Mouse (Mus musculus) neural tube, embryonic 14.5 days (tissue): ENCODE measurements around the gene Slfn2. TPM values are rescaled to one million over a fixed set of nuclear protein-coding genes. Genes with fewer than 3 reads are reported as not detected.

ENCODE experiments used
- ATAC-seq: fragments of 200-750 bp; cut with Nextera tagmentation; 2 replicates; pipeline ENCODE4 v1.8.0; 2017; ENCODE audit warnings: low read depth, mild to moderate bottlenecking, moderate TSS enrichment, moderate library complexity
- H3K27ac ChIP-seq: fragments of 300-500 bp; sonication (generic); 2 replicates; pipeline ENCODE4 v1.5.1; 2014; ENCODE audit warnings: low read depth, mild to moderate bottlenecking, control low read depth, low read length, moderate library complexity, mixed read lengths
- H3K27me3 ChIP-seq: fragments of 300-500 bp; sonication (generic); 2 replicates; pipeline ENCODE4 v1.6.1; 2014; ENCODE audit warnings: low read length; ENCODE audit not compliant: control insufficient read depth, insufficient read depth
- H3K36me3 ChIP-seq: fragments of 300-500 bp; sonication (generic); 2 replicates; pipeline ENCODE4 v1.6.1; 2014; ENCODE audit warnings: low read length, mixed read lengths; ENCODE audit not compliant: control insufficient read depth, insufficient read depth
- H3K4me1 ChIP-seq: fragments of 300-500 bp; sonication (generic); 2 replicates; pipeline ENCODE4 v1.6.1; 2014; ENCODE audit warnings: low read length; ENCODE audit not compliant: control insufficient read depth, insufficient read depth
- H3K4me2 ChIP-seq: fragments of 300-500 bp; sonication (generic); 2 replicates; pipeline ENCODE4 v1.6.1; 2014; ENCODE audit warnings: mild to moderate bottlenecking, low read depth, low read length, control low read depth
- H3K4me3 ChIP-seq: fragments of 300-500 bp; sonication (generic); 2 replicates; pipeline ENCODE4 v1.5.1; 2014; ENCODE audit warnings: low read depth, low read length, control low read depth, mixed read lengths
- H3K9ac ChIP-seq: fragments of 300-500 bp; sonication (generic); replicated peaks from 2 replicates; pipeline ENCODE4 v1.6.1; 2014; ENCODE audit warnings: low read depth, mild to moderate bottlenecking, control low read depth, low read length, mixed read lengths
- H3K9me3 ChIP-seq: fragments of 300-500 bp; sonication (generic); 2 replicates; pipeline ENCODE4 v1.6.1; 2016; ENCODE audit warnings: low read length; ENCODE audit not compliant: control insufficient read depth
- WGBS: fragments of 180-500 bp; shearing (Covaris S2); extraction: QIAGEN DNeasy Blood & Tissue Kit; methylation state at CpG from one replicate; pipeline ENCODE4 v1.1.7; 2014; 5-methylcytosine and 5-hydroxymethylcytosine counted together
- polyA plus RNA-seq: library from polyadenylated mRNA; unstranded; fragments of >200 nt; fragmentation: Nextera tagmentation; extraction: Ambion mirVana; gene quantifications from 2 replicates; pipeline ENCODE4 v1.2.1, GENCODE M21; 2014

Slfn2 gene
- polyA plus RNA-seq, 1 experiment from 2014 or later: 0.24 TPM

DNA sequence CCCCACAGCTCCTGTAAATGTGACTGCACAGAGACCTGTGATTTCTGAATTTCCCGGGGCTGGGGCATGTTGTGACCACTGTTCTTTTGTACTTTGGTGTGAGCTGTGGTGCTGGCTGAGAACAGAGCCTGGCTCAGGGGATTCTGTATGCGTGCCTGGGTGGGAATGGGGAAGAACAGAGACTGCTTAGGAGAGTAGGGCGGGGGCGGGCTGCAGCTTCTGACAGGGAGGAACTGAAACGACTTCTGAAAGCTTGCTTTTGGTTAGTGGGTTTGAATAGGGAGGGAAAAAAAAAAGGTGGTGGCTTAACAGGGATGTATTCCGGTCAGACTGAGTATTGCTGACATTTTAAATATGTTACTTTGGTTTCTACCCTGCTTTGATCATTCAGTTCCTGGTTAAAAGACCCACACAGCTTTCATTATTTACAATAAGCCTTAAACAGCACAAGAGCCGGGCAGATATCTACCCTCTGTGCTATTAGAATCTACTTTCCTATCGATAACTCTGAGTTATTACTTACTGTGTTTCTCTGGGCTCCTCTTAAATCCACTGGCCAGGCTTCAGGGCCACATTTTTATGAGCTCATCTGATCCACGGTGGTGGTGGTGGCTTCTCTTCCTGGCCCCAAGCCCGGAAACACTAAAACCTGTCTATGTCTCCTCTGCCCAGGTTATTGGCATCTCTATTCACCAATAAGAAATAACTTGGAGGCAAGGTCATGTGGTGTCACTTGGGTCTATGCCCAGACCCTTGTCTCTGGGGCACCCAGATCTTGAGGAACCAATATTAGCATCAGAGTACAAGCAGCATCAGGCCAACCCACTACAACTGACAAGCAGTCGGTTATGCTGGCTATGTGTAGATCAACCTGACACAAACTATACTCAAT lies 2.0 kb downstream of the Slfn2 start:
- Histone ChIP-seq H3K27ac (no peak overlapping the region), H3K9me3 (no peaks in the 10 kb centered on the region), H3K4me3 (no peak overlapping the region), H3K4me2 (no peak overlapping the region), H3K4me1 (no peaks in the 10 kb centered on the region), H3K27me3 (no peaks in the 10 kb centered on the region), H3K36me3 (no peaks in the 10 kb centered on the region), H3K9ac (no peak overlapping the region)
- WGBS: 53% methylated on average over 11 of the region's 11 CpGs
- no peak for ATAC-seq

DNA sequence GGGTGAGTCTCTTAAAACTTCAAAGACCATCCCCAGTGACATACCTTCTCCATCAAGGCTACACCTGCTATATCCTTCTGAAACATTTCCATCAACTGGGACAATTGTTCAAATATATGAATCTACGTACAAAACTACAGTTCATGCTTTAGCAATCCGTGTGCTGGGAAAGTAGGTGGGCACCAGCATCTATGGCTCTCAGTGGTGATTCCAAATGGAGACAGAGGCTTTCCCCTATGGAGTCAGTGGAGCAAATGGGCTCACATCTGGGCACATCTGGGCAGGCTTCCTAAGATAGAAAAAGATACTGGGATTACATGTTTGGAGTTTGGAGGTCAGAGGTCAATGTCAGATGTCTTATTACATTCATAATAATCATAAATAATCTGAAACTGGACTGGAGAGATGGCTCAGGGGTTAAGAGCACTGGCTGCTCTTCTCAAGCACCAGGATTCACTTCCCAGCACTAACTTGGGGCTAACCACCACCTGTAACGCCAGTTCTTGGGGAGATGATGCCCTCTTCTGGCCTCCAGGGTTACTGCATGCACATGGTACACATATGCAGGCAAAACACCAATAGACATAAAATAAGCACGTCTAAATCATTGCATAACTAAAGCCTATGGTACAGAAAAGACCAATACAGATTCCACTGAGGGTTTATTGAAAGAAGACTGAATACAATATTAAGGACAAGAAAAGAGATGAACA lies 3.2 kb downstream of the Slfn2 start:
- Histone ChIP-seq H3K9me3 (no peaks in the 10 kb centered on the region), H3K27ac (no peak overlapping the region), H3K4me3 (no peak overlapping the region), H3K36me3 (no peaks in the 10 kb centered on the region), H3K9ac (no peak overlapping the region), H3K27me3 (no peaks in the 10 kb centered on the region), H3K4me2 (no peak overlapping the region), H3K4me1 (no peaks in the 10 kb centered on the region)
- ATAC-seq: no peak
- 80% methylated on average over 4 of the region's 4 CpGs for WGBS

DNA sequence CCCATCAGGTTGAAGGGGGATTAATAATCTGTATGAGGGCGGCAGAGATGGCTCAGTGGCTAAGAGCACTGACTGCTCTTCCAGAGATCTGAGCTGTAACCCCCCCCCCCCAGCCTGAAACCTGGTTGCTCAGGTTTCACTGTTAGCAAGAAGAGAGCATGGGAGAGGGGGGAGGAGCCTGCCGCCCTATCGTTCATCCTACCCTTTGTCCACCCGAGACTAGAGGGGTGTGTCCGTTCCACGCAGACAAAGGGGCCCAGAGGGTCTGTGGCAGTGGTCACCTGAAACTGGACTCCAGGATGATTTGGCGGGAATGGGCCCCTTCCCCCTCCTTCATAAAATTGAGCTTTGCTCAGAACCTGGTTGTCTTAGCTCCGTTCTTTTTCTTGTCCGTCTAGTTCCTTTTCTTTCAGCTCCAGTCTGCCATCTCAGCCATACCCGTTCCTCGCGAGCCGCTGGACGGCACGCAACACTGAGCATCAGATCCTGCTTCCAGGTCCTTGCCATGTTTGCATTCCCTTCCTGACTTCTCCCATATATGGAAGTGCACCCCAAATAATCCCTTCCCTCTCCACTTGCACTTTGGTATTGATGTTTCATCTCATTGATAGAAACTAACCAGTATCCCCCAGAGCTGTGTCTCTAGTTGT lies 5.5 kb downstream of the Slfn2 start:
- no peaks in the 10 kb centered on the region for H3K9me3 ChIP-seq
- H3K4me1 ChIP-seq: no peaks in the 10 kb centered on the region
- H3K4me3 ChIP-seq: no peak overlapping the region
- ATAC-seq: no peak
- no peak overlapping the region for H3K9ac ChIP-seq
- 79% methylated on average over 15 of the region's 15 CpGs for WGBS
- no peaks in the 10 kb centered on the region for H3K36me3 ChIP-seq
- H3K4me2 ChIP-seq: no peak overlapping the region
- no peaks in the 10 kb centered on the region for H3K27me3 ChIP-seq
- H3K27ac ChIP-seq: no peak overlapping the region

DNA sequence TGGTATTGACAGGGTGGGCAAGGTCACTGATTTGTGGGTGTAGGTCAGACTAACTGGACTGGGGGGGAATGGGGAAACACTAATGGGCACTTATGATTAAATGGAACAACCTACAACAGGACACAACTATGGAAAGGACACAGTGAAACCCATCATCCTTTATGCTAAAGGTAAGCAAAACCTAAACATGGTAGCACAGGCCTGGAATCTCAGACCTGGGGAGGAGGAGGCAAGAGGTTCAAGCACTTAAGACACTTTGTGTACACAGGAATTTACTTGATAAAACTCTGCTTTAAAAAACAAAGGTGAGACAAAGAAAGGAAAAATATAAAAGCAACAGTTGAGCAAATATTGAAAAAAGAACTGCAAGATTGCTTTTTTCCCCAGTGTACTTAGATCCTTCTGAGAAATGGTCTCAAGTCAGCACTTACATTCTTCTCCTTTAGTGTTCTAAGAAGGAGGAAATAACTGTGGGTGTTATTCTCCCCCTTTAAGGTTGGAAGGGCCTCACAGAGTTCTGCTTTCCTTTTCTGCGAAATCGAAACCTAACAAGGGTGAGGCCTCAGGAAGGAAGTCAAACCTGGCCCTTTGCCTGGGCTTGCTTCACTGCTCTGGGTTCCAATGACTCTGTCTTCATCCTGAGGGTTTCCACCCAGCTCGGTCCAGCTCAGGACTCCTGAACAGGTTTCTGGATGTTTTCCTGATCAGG lies 13.0 kb downstream of the Slfn2 start:
- no peaks in the 10 kb centered on the region for H3K36me3 ChIP-seq
- 80% methylated on average over 3 of the region's 3 CpGs for WGBS

DNA sequence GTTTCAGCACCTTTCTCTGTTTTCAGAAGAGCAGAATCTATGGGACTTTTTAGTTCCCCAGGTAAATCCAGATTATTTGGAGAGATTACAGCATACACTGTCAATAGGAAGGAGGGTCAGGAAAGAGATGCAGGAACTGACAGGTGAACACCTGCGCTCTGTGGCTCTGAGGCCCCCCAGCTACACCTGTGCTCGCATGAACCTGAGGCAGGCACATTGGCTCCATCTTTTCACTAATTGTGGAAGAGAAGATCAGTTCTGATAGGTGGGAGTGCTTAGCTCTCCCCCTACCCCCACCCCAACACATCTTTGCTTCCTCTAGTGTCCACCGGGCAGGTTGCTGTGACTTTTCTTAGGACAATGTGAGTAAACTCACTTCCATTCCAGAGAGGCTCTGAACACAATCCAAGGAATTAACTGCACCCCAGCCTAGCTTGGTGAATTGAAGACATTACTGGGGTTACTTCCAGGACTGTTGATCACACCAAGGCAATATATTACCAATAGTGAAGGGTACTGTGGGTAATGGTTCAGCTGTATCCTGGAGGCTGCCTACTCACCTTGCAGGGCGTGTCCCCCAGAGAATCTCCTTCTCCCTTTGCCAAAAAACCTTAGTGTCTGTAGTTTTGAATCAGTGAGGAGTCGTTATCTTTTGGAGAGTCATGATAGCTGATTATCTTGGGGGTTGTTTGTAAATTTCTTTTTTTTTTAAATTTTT lies 13.7 kb downstream of the Slfn2 start:
- ATAC-seq: no peak
- Histone ChIP-seq H3K27me3 (no peaks in the 10 kb centered on the region), H3K9ac (no peak overlapping the region), H3K9me3 (no peaks in the 10 kb centered on the region), H3K4me3 (no peak overlapping the region), H3K27ac (no peak overlapping the region), H3K4me2 (no peak overlapping the region), H3K4me1 (no peaks in the 10 kb centered on the region), H3K36me3 (no peaks in the 10 kb centered on the region)
- WGBS: 96% methylated on average over 5 of the region's 5 CpGs

More for the DNA sequence above, 13.0 kb downstream of the Slfn2 start:
- no peaks in the 10 kb centered on the region for H3K9me3 ChIP-seq
- H3K4me2 ChIP-seq: no peak overlapping the region
- no peaks in the 10 kb centered on the region for H3K27me3 ChIP-seq
- no peak overlapping the region for H3K9ac ChIP-seq
- H3K27ac ChIP-seq: no peak overlapping the region
- ATAC-seq: no peak
- H3K4me3 ChIP-seq: no peak overlapping the region
- H3K4me1 ChIP-seq: no peaks in the 10 kb centered on the region

DNA sequence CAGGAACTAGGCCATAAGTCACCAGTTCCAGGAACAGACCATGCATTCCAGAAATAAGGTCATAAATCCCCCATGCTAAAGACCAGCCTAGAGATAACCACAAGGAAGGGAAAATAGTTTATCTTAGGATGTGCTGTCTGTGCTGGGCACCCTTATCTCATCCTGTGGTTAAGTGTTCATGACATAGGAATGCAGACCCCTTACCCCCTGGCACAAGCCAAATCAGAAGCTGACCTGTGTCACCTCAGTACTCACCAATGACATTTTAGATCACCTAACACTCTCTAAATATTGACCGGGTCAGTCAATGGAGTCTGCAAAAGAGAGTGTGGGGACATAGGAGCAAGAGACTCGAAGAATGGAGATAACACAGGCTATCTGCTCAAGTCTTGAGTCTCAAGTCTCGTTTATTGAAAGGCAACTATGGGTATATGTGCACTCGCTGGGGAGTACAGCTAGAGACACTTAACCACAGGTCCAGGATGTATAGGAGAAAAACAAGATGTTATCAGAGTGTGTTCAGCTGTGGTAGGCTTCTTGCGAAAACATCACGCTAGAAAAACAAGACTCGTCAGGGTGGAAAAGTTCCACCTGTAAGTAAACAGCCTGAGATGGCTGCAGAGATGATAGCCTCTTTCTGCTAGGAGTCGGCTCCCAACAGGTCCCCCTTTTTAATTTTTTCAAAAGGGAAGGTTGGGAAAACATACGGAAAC lies 14.7 kb downstream of the Slfn2 start:
- Histone ChIP-seq H3K9ac (no peak overlapping the region), H3K4me3 (no peak overlapping the region), H3K4me1 (no peaks in the 10 kb centered on the region), H3K4me2 (no peak overlapping the region), H3K36me3 (no peaks in the 10 kb centered on the region), H3K27ac (no peak overlapping the region), H3K9me3 (no peaks in the 10 kb centered on the region), H3K27me3 (no peaks in the 10 kb centered on the region)
- ATAC-seq: no peak
- 86% methylated on average over 9 of the region's 9 CpGs for WGBS

DNA sequence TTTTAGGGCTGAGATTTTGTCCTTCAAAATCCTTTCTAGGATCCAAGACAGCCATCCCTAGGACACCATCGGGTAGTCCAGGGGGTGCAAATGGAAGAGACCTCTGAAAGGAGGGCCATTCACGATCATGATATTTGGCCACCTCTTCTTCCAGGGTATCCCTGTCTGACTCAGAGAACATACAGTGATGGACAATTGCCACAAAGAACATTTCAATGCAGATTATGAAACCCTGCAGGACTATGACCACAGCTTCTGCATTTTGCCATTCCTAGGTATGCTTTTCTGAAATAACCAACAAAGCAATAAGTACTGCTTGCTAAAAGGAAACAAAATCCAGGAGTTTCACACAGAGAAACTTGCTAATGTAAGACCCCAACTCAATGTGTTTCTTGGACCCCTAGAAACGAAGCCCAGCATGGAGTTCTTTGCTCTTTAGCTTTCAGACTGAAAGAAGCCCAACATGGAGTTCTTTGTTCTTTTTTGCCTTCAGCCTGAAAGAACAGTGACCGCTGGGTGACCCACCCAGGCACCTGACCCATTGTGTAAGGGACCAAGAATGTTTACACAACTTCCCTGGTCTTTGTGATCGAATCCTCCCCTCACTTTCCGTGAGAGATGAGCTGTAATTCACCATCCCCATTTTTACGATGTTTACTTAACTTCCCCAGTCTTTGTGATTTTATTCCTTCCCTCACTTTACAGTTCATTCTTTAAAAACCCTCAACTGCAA lies 18.0 kb downstream of the Slfn2 start:
- no peak overlapping the region for H3K4me2 ChIP-seq
- H3K9me3 ChIP-seq: no peaks in the 10 kb centered on the region
- H3K9ac ChIP-seq: no peak overlapping the region
- no peak overlapping the region for H3K27ac ChIP-seq
- no peaks in the 10 kb centered on the region for H3K27me3 ChIP-seq
- no peak for ATAC-seq
- no peaks in the 10 kb centered on the region for H3K4me1 ChIP-seq
- H3K36me3 ChIP-seq: no peaks in the 10 kb centered on the region
- 48% methylated on average over 7 of the region's 7 CpGs for WGBS
- no peak overlapping the region for H3K4me3 ChIP-seq
